Mouse (Mus musculus): ENCODE data around the gene Pgap2. TPM values are rescaled to one million over a fixed set of nuclear protein-coding genes. Genes with fewer than 3 reads are reported as not detected.
A peak's percentile ranks its signal among the peaks of the same experiment; 100 is the strongest.

Gene Pgap2
- polyA plus RNA-seq, 1 experiment from 2014 or later, result 91.8 TPM

DNA sequence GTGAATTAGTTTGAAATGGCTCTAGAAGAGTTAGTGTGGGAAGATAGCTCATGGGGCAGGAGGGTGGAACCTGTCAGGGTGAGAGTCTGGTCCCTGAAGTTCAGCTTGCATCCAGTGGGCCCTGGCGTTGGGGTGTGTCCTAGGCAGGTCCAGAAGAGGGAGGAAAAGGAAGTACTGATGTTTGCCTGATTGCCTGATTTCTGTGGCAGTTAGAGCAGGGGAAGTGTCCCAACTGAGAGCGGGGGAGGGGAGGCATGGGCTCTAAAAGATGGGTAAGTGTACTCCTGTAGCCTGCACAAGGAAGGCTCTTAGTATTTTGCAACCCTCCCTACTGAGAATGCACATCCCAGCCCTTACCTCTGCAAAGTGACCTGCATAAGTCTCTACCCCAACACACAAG, 33.9 kb downstream of the Pgap2 start:
- no peaks in the 10 kb centered on the region for H3K27me3 ChIP-seq
- no peak overlapping the region for H3K27ac ChIP-seq
- ATAC-seq (ENCODE audit: borderline replicate concordance, extremely low read depth, low FRiP score, low TSS enrichment), result no peak
- peaks cover 53% of the 10 kb centered on the region for H3K4me1 ChIP-seq
- no peak overlapping the region for H3K4me3 ChIP-seq
- H3K4me2 ChIP-seq, result no peak overlapping the region
- peaks cover 27% of the 10 kb centered on the region for H3K36me3 ChIP-seq
- H3K9ac ChIP-seq, result no peak overlapping the region
- 50% methylated on average over 2 of the region's 2 CpGs for WGBS
- no peaks in the 10 kb centered on the region for H3K9me3 ChIP-seq

DNA sequence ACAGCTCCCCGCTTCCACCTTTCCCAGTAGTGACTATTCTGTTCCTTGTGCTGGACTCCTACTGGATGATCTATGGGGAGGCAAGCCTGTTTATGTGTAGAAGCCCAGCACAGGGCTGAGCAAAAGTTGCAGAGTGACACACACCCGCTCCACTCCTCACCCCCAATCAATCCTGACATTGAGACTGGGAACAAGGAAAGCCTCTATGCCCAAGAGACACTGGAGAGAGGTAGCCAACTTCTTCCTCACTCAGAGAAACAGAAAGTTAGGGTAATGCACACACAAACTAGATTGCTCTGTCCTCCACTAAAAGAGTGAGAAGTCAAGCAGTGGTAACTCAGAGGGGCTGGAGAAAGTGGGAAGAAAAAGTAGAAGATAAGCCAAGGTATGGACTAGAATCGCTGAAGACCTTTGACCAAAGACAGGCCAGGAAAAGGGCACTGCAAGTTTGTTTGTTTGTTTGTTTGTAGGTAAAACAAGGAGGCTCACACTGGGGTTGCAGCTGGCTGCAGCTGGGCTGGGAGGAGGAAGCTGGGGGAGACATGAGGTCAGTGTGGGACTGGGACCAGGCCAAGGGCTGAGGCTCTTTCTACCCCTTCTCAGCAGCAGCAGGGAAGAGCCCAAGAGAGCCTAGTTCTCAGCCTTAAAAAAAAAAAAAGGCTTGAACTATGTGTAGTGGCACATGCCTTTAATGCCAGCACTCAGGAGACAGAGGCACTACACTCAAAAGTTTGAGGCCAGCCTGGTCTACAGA, 35.0 kb downstream of the Pgap2 start:
- Histone ChIP-seq H3K9ac (no peak overlapping the region), H3K27ac (peak overlapping the region; percentile 75), H3K4me1 (peaks cover 57% of the 10 kb centered on the region), H3K9me3 (no peaks in the 10 kb centered on the region), H3K36me3 (peaks cover 17% of the 10 kb centered on the region), H3K4me3 (no peak overlapping the region), H3K4me2 (no peak overlapping the region; the same call in 1 of the 2 replicates), H3K27me3 (no peaks in the 10 kb centered on the region)
- WGBS, result 66% methylated on average over 3 of the region's 3 CpGs
- no peak for ATAC-seq (ENCODE audit: borderline replicate concordance, extremely low read depth, low FRiP score, low TSS enrichment)

DNA sequence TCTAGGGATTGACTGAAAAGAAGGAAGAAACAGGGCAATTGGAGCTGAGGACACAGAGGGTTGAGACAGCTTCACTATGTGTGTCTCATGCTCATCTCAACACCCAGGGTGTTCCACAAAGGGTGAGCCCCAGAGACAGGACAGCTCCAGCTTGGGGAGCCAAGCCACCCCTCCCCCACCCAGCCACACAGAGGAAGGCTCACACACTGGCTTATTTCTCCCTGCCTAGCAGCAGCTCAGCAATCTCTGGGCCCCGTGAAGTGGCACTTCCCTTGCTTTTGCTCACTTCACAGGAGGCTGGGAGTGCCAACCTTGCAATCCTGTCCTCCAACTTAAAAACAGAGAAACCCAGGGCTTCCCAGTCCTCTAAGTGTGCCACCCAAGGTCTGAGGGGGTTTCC, 35.8 kb downstream of the Pgap2 start:
- Histone ChIP-seq H3K9ac (no peak overlapping the region), H3K27ac (peak overlapping the region; percentile 75), H3K36me3 (peaks cover 10% of the 10 kb centered on the region; the same call in 1 of the 2 replicates), H3K4me2 (peak overlapping the region; percentile 86), H3K27me3 (no peaks in the 10 kb centered on the region), H3K4me1 (peaks cover 57% of the 10 kb centered on the region), H3K4me3 (0 out of 2 replicates have a peak overlapping the region, but pooled peaks have one; percentile 1), H3K9me3 (no peaks in the 10 kb centered on the region)
- ATAC-seq (ENCODE audit: borderline replicate concordance, extremely low read depth, low FRiP score, low TSS enrichment), result no peak
- WGBS, result 23% methylated on average over 1 of the region's 1 CpGs

DNA sequence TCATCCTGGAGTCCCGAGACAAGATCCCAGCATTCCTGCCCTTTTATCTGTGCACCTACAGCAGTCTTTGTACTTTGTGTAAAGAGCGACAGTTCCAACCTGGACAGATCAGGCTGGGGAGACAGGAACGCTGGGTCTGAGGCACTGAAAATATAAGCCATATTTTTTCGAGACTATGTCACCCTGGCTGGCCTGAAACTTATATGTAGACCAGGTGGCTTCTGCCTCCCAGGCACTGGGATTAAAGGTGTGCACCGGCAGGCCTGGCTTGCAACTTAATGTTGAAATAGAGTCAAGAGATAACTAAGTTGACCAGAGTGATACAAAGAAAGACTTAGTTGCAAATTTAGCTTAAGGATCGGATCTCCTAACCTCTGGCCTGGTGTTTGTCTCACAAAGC, 36.3 kb downstream of the Pgap2 start:
- Histone ChIP-seq H3K4me3 (0 out of 2 replicates have a peak overlapping the region, but pooled peaks have one; percentile 1), H3K9ac (0 out of 2 replicates have a peak overlapping the region, but pooled peaks have one; percentile 14)
- 48% methylated on average over 6 of the region's 6 CpGs for WGBS

DNA sequence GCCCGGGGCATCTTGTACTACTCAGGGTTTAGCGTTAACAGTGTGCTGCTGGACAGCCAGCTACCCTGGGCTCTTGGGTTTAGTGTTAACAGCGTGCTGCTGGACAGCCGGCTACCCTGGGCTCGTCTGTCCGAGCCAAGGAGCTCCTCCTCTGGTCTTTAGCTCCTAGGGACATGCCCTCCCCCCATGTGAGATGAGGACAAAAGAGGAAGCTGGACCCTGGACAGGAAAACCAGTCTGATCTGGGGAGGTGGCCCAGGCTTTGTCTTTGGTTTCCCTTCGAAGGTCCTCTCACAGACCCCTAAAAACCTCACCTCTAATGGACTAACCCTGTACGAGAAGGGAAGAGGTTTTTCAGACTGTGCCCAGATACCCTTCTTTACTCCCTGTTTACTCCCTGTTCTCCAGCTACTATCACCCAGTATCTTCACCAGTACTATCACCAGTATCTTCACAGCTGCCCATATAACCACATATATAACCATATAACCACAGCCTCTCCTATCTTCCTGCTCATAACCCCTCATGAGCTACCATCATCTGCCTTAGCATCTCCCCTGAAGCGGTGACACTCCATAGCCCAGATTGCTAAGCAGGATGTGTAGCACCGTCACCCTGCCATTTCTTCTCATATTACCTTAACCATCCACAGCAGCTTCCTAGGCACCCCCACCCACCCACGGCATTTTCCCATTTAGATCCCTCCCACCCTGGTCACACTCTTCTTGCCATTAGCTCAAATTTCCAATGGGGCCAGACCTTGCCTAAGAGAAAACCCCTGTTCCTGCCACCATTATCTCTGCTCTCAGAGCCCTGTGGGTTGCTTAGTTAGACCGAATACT, 37.2 kb downstream of the Pgap2 start:
- Histone ChIP-seq H3K4me3 (peak overlapping the region; percentile 78), H3K36me3 (no peaks in the 10 kb centered on the region), H3K9me3 (no peaks in the 10 kb centered on the region), H3K4me2 (peak overlapping the region; percentile 86), H3K27me3 (no peaks in the 10 kb centered on the region), H3K4me1 (peaks cover 60% of the 10 kb centered on the region), H3K9ac (no peak overlapping the region), H3K27ac (peak overlapping the region; percentile 75; the same call in 1 of the 2 replicates)
- ATAC-seq (ENCODE audit: borderline replicate concordance, extremely low read depth, low FRiP score, low TSS enrichment), result no peak
- WGBS, result 51% methylated on average over 12 of the region's 12 CpGs

More for the DNA sequence above, 36.3 kb downstream of the Pgap2 start:
- peaks cover 60% of the 10 kb centered on the region for H3K4me1 ChIP-seq
- no peak for ATAC-seq (ENCODE audit: borderline replicate concordance, extremely low read depth, low FRiP score, low TSS enrichment)
- H3K27ac ChIP-seq, result peak overlapping the region; percentile 75
- peaks cover 6% of the 10 kb centered on the region; the same call in 1 of the 2 replicates for H3K36me3 ChIP-seq
- no peaks in the 10 kb centered on the region for H3K27me3 ChIP-seq
- H3K4me2 ChIP-seq, result peak overlapping the region; percentile 86
- H3K9me3 ChIP-seq, result no peaks in the 10 kb centered on the region

DNA sequence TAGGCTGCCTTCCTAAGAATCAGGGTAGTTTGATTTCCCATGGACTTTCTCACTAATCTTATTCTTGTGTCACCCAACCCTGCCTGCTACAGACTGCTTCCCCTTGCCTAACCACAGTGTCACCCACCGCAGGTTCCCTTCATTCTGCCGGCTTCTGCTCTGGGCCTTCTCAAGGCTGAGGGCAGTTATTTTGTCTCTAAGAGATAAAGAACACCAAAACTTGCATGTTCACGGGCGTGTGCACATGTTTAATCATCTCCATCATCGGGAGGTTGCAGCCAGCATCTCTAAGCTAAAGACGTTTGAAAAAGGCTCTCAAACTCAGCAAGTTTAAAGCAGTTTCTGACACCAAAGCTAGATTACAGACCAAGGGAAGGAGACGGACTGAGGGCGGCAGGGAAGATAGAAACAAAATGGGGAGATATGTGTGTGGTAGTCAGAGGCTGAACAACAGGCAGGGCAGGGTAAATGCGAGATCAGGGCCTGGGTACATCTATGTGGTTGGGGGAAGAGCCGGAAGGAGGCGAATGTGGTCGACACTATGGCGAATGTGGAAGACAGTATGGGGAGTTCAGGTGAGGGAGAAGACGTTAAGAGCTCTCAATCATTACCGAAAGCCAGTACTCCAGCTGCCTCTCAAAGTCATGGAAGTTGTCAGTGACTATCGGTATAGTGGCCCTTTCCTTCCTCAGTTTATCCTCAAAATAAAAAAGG, 38.8 kb downstream of the Pgap2 start:
- Histone ChIP-seq H3K9ac (peak overlapping the region; percentile 83), H3K36me3 (no peaks in the 10 kb centered on the region), H3K27ac (peak overlapping the region; percentile 99), H3K4me3 (peak overlapping the region; percentile 78), H3K4me1 (peaks cover 57% of the 10 kb centered on the region), H3K9me3 (no peaks in the 10 kb centered on the region), H3K27me3 (no peaks in the 10 kb centered on the region), H3K4me2 (peak overlapping the region; percentile 86)
- WGBS, result 10% methylated on average over 16 of the region's 16 CpGs
- ATAC-seq (ENCODE audit: borderline replicate concordance, extremely low read depth, low FRiP score, low TSS enrichment), result no peak

DNA sequence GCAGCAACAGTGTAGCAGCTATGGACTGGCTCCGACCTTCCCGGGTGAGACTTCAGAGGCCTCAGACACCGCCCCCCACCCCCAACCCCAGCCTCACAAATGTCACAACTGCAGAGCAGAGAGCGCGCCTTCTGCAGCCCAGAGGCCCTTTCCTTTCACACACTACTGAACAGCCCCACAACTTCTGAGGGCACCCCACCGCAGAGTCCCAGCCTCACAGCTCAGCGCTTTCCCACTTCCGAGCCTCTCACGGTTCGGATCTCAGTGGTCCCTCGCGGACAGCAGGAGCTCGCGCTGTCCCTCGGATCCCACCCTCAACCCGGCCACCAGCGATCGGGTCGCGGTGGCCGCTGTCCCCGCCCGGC, 39.5 kb downstream of the Pgap2 start:
- H3K9ac ChIP-seq, result peak overlapping the region; percentile 83
- H3K4me2 ChIP-seq, result peak overlapping the region; percentile 86
- no peaks in the 10 kb centered on the region for H3K9me3 ChIP-seq
- peaks cover 50% of the 10 kb centered on the region for H3K4me1 ChIP-seq
- H3K4me3 ChIP-seq, result peak overlapping the region; percentile 78
- H3K27ac ChIP-seq, result peak overlapping the region; percentile 99
- ATAC-seq (ENCODE audit: borderline replicate concordance, extremely low read depth, low FRiP score, low TSS enrichment), result peak; percentile 23
- WGBS, result 2% methylated on average over 23 of the region's 23 CpGs
- H3K36me3 ChIP-seq, result no peaks in the 10 kb centered on the region
- no peaks in the 10 kb centered on the region for H3K27me3 ChIP-seq

DNA sequence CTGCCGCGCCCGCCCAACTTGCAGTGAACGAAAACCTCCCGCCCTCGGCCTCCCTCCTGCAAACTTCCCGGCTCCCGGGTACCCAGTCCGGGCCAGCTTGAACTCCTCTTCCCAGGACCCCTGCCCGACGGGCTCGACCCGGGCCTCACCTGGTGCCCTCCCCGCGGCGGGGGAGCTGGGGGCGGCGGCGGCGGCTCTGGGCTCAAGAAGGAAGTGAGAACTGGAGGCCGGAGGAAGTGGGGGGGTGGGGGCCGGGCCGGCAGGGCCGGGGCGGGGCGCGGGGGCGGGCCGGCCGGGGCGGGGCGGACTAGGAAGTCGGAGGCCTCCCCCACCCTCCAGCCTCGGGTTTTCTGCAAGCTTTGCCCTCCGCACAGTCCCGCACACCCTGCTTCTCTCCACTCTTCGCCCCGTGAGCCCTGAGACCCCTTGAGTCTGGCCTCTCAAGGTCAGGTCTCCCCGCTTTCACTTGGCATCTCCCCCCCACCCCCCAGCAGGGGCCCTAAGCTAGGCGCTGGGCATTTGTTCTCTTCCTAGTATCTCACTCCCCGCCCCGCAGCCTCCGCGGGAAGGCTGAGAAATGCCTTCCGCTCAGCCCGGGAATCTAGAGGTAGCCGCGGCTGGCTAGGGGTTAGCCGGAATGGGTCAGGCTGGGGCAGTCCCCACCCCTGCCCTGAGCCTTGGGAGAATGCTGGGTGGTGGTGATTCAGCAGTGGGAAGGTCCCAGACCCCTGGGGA, 40.1 kb downstream of the Pgap2 start:
- peak overlapping the region; percentile 83 for H3K9ac ChIP-seq
- H3K36me3 ChIP-seq, result no peaks in the 10 kb centered on the region
- H3K4me3 ChIP-seq, result peak overlapping the region; percentile 78
- no peaks in the 10 kb centered on the region for H3K27me3 ChIP-seq
- no peaks in the 10 kb centered on the region for H3K9me3 ChIP-seq
- under 1% methylated on average over 43 of the region's 49 CpGs for WGBS
- peak overlapping the region; percentile 86 for H3K4me2 ChIP-seq
- peaks cover 45% of the 10 kb centered on the region for H3K4me1 ChIP-seq
- ATAC-seq (ENCODE audit: borderline replicate concordance, extremely low read depth, low FRiP score, low TSS enrichment), result peak; percentile 87
- peak overlapping the region; percentile 99 for H3K27ac ChIP-seq

DNA sequence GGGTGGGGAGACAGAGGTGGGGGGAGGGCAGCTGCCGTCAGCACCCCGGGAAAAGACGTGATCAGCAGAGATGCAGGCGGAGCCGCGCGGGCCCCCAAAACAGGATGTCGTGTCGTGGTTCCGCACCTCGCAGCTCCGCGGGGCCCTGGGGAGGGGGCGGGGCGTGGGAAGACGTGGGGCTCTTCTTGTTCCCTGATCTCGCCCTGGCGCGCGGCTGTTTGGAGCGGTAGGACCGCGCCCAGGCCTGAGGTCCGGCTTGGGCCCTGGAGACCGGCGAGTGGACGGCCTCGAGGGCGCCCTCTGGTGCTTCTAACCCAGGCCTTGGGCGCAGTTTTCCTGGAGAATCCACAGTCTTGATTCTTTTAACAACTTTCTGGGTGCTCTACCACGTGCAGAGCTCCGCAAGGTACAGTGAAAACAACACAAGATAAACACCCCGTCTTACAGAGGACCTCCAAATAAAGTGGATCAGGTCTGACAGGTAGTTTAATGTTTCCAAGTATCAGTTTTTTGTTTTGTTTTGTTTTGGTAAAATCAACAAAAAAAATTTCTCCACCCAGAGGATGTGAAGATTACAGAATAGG, 40.7 kb downstream of the Pgap2 start:
- H3K9me3 ChIP-seq, result no peaks in the 10 kb centered on the region
- peaks cover 38% of the 10 kb centered on the region for H3K4me1 ChIP-seq
- H3K4me2 ChIP-seq, result peak overlapping the region; percentile 86

DNA sequence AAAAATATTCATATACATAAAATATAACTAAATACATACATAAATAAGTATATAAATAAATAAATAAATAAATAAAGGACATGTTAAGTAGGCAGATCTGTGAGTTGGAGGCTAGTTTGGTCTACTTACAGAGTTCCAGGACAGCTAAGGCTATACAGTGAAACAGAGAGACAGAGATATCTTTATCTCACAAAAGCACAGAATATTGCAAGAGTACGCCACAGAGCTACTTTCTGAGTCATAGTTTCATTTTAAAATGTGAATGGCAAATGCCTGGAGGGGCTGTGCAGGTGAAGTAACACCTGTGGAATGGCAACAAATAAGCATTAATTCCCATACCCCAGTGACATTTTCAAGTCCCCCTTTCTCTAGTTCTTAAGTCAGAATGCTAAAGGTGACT, 43.6 kb downstream of the Pgap2 start:
- Histone ChIP-seq H3K9me3 (no peaks in the 10 kb centered on the region), H3K4me3 (no peak overlapping the region), H3K4me1 (peaks cover 9% of the 10 kb centered on the region), H3K27me3 (no peaks in the 10 kb centered on the region), H3K4me2 (no peak overlapping the region), H3K27ac (no peak overlapping the region), H3K36me3 (no peaks in the 10 kb centered on the region), H3K9ac (no peak overlapping the region)
- no peak for ATAC-seq (ENCODE audit: borderline replicate concordance, extremely low read depth, low FRiP score, low TSS enrichment)
- 79% methylated on average over 1 of the region's 1 CpGs for WGBS

More for the DNA sequence above, 40.7 kb downstream of the Pgap2 start:
- Histone ChIP-seq H3K36me3 (no peaks in the 10 kb centered on the region), H3K4me3 (peak overlapping the region; percentile 78), H3K27me3 (no peaks in the 10 kb centered on the region), H3K9ac (peak overlapping the region; percentile 83), H3K27ac (peak overlapping the region; percentile 99)
- under 1% methylated on average over 32 of the region's 33 CpGs for WGBS
- ATAC-seq (ENCODE audit: borderline replicate concordance, extremely low read depth, low FRiP score, low TSS enrichment), result peak; percentile 84

DNA sequence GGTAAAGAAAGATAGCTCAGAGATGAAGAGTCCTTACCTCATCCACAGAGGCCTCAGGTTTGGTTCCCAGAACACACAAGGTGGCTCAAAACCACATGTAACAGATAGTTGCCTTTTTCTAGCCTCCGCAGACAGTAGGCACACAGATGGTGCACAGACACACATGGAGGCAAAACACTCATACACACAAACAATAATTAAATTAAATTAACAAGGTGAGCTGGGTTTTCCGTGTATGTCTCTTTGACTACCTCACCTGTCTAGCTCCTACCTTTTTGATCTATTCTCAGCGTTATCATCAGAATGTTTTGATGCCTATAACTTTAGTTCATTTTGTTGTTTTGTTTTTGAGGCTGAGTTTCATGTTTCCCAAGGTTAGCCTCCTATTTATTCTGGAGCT, 45.9 kb downstream of the Pgap2 start, which contains the start of gene Rhog:
Gene Rhog, minus strand, starts transcription at position 101 of the 400 bp plus-strand sequence.
- Histone ChIP-seq H3K36me3 (no peaks in the 10 kb centered on the region), H3K4me1 (peaks cover 4% of the 10 kb centered on the region), H3K27ac (no peak within 1 kb of the TSS), H3K4me3 (no peak within 1 kb of the TSS), H3K9ac (no peak within 1 kb of the TSS), H3K27me3 (no peaks in the 10 kb centered on the region), H3K4me2 (no peak within 1 kb of the TSS), H3K9me3 (no peaks in the 10 kb centered on the region)
- no peak for ATAC-seq (ENCODE audit: borderline replicate concordance, extremely low read depth, low FRiP score, low TSS enrichment)
- 71% methylated on average over 3 of the region's 3 CpGs for WGBS
